9 mouse cellular contexts compared by ENCODE assay signal in the genomic region with DNA sequence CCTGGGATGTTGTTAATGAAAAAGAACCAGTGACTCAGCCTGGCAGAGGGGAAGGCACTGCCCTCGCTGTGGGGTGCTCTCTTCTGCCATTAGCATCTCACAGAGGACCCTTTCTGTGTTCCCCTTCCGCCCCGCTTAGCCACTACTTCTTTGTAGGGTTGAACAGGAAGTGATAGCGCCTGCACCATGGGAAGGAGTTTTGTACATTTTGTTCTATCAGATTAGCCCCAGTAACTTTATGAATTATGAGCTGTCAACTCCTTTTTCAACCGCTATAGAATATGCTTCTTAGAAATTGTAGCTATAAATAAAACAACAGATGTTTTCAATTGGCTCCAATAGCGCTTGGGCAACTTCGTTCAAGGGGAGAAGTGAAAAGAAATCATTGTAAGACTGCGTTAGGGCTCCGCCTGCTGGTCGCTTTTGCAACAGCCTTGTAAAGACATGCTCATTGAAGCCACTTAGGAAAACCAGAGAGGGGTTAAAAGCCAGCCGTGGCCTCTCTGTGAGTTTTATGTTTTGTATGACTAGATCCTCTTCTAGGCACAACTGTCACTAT. TPM values are rescaled to one million over a fixed set of nuclear protein-coding genes. Genes with fewer than 3 reads are reported as not detected.
DNase-seq lines count a peak whose midpoint lies in the region; ATAC-seq and TF ChIP-seq lines count a peak whose summit lies in the region.
"Had no signal": no experiment of that assay in that cellular context is flagged by ENCODE, and none has a peak within 500 bp of the region (broad histone marks: within the 10 kb centered on the region; RNA-seq: fewer than 3 reads in every experiment).

No protein-coding gene starts in this region.

- H3K36me3 ChIP-seq in ES-E14 (ENCODE audit: control insufficient read depth, insufficient read depth, low read length, poor library complexity, severe bottlenecking): no peaks in the 10 kb centered on the region
- H3K36me3 ChIP-seq in forebrain, embryonic 12.5 days (replicated peaks): no peaks in the 10 kb centered on the region
- peaks cover 5% of the 10 kb centered on the region; the same call in 1 of the 2 replicates for H3K36me3 ChIP-seq in heart, postnatal 0 days (replicated peaks; ENCODE audit: control insufficient read depth, insufficient read depth, low read length)
- no peaks in the 10 kb centered on the region; the same call in 1 of the 2 replicates for H3K36me3 ChIP-seq in thymus, adult 2 months (ENCODE audit: control insufficient read depth, insufficient read depth, low read length)

- WGBS in forebrain, embryonic 12.5 days: 9% methylated on average over 11 of the region's 11 CpGs
- 9% methylated on average over 11 of the region's 11 CpGs for WGBS in heart, postnatal 0 days
- under 1% methylated on average over 11 of the region's 11 CpGs for WGBS in thymus, adult 2 months

- peak overlapping the region in 1 of 2 experiments; percentile 45; a peak in 2 of 4 replicates for H3K4me3 ChIP-seq in ES-E14 (ENCODE audit: insufficient read depth in 1 of 2, low read depth in 1 of 2, low read length in 2 of 2, poor library complexity in 1 of 2, severe bottlenecking in 1 of 2)
- H3K4me3 ChIP-seq in forebrain, embryonic 12.5 days (replicated peaks): no peak overlapping the region
- peak overlapping the region; percentile 4 for H3K4me3 ChIP-seq in heart, postnatal 0 days (ENCODE audit: low read depth, low read length)
- peak overlapping the region; percentile 16; the same call in 1 of the 2 replicates for H3K4me3 ChIP-seq in thymus, adult 2 months (ENCODE audit: control insufficient read depth, insufficient read depth, low read length)
- H3K4me3 ChIP-seq: myocyte had no signal

- H3K27ac ChIP-seq in ES-E14 (ENCODE audit: insufficient read depth, low read depth, low read length, poor library complexity, severe bottlenecking): no peak overlapping the region
- H3K27ac ChIP-seq in forebrain, embryonic 12.5 days: no peak overlapping the region
- peak overlapping the region; percentile 86 for H3K27ac ChIP-seq in heart, postnatal 0 days (ENCODE audit: low read depth)
- peak overlapping the region; percentile 59; the same call in 1 of the 2 replicates for H3K27ac ChIP-seq in thymus, adult 2 months (ENCODE audit: control insufficient read depth, insufficient read depth, low read length)

- ATAC-seq in forebrain, embryonic 12.5 days (ENCODE audit: low FRiP score): peak; percentile 64; the same call in 1 of the 2 replicates
- ATAC-seq in heart, postnatal 0 days (ENCODE audit: insufficient read depth, low read depth): peak; percentile 70
- ATAC-seq in neutrophil, adult 5-6 weeks (ENCODE audit: extremely low read depth, insufficient number of reproducible peaks, low FRiP score, poor library complexity, severe bottlenecking): peak; percentile 77

- DNase-seq in ES-E14 (ENCODE audit: low read depth, low spot score): peak; percentile 78
- DNase-seq in c-Kit-positive CD71-positive TER-119-positive erythroid progenitor cells, embryonic 14.5 days (ENCODE audit: low spot score): peak; percentile 82
- peak; percentile 85 for DNase-seq in heart, postnatal 0 days (ENCODE audit: low spot score)
- DNase-seq in kidney, postnatal 36 days: peak; percentile 85 to 92
- DNase-seq in lung, adult 18-20 months: peak; percentile 77 to 80
- DNase-seq in thymus, adult 2 months: peak; percentile 83

- H3K9ac ChIP-seq in ES-E14 (ENCODE audit: insufficient read depth, low read depth, low read length, poor library complexity, severe bottlenecking): no peak overlapping the region
- no peak overlapping the region for H3K9ac ChIP-seq in forebrain, embryonic 12.5 days
- H3K9ac ChIP-seq in heart, postnatal 0 days (replicated peaks; ENCODE audit: low read depth, low read length): no peak overlapping the region

- TF ChIP-seq CTCF in heart, postnatal 0 days (IDR thresholded peaks at IDR 0.05; ENCODE audit: low read depth): peak; percentile 81
- TF ChIP-seq CTCF in thymus, adult 2 months (IDR thresholded peaks at IDR 0.05; ENCODE audit: borderline replicate concordance, control insufficient read depth, extremely low read depth, insufficient read depth, low read length, poor library complexity): no peak

- H3K9me3 ChIP-seq in ES-E14 (ENCODE audit: control insufficient read depth, insufficient read depth, low read depth, low read length): no peaks in the 10 kb centered on the region
- H3K9me3 ChIP-seq in forebrain, embryonic 12.5 days: no peaks in the 10 kb centered on the region
- H3K9me3 ChIP-seq in heart, postnatal 0 days (replicated peaks; ENCODE audit: control insufficient read depth, low read length): no peaks in the 10 kb centered on the region

- peak; percentile 78; the same call in 1 of the 2 replicates for TF ChIP-seq EP300 in heart, postnatal 0 days (IDR thresholded peaks at IDR 0.05; ENCODE audit: low read depth)

- no peaks in the 10 kb centered on the region; the same call in 1 of the 2 replicates for H3K27me3 ChIP-seq in forebrain, embryonic 12.5 days
- no peaks in the 10 kb centered on the region for H3K27me3 ChIP-seq in heart, postnatal 0 days (ENCODE audit: control insufficient read depth, insufficient read depth, low read length)
- no peaks in the 10 kb centered on the region for H3K27me3 ChIP-seq in thymus, adult 2 months (ENCODE audit: control insufficient read depth, insufficient read depth, low read length)

- TF ChIP-seq POLR2A in thymus, adult 2 months (IDR thresholded peaks at IDR 0.05; ENCODE audit: control insufficient read depth, extremely low read depth, insufficient read depth, low read length, poor library complexity): no peak

- H3K4me2 ChIP-seq in forebrain, embryonic 12.5 days: peak overlapping the region; percentile 42
- H3K4me2 ChIP-seq in heart, postnatal 0 days (ENCODE audit: low read depth, low read length): peak overlapping the region; percentile 52

- in situ Hi-C loops in ES-E14 (cut with MboI; ENCODE audit: low sequenced_read_pairs in 2 of 2, unreplicated experiment in 2 of 2): no loop called here

- H3K4me1 ChIP-seq in ES-E14 (ENCODE audit: control insufficient read depth in 2 of 2, insufficient read depth in 2 of 2, low read length in 2 of 2, poor library complexity in 1 of 2): peaks cover 0 to 8% of the 10 kb centered on the region in 2 experiments; a peak in 2 of 4 replicates
- H3K4me1 ChIP-seq in forebrain, embryonic 12.5 days: peaks cover 6% of the 10 kb centered on the region
- H3K4me1 ChIP-seq in heart, postnatal 0 days (ENCODE audit: control insufficient read depth, insufficient read depth): peaks cover 27% of the 10 kb centered on the region
- H3K4me1 ChIP-seq in thymus, adult 2 months (replicated peaks; ENCODE audit: control insufficient read depth, insufficient read depth, low read length): peaks cover 5% of the 10 kb centered on the region

TF ChIP-seq in ES-E14, 5 proteins besides CTCF, POLR2A, EP300 and RAD21:
- no peak for TF ChIP-seq CHD2 (IDR thresholded peaks at IDR 0.05; ENCODE audit: low read depth, low read length)
- TF ChIP-seq ZNF384 (IDR thresholded peaks at IDR 0.05; ENCODE audit: low read depth, low read length): no peak
- TF ChIP-seq ZC3H11A (IDR thresholded peaks at IDR 0.05; ENCODE audit: borderline replicate concordance, low read depth, low read length): peak; percentile 75
- no peak for TF ChIP-seq MAFK (IDR thresholded peaks at IDR 0.05; ENCODE audit: insufficient read depth, low read depth, low read length)
- no peak for TF ChIP-seq HCFC1 (IDR thresholded peaks at IDR 0.05; ENCODE audit: borderline replicate concordance, insufficient read depth, low read length)

RNA-seq across cellular contexts. Expression of gene Pik3r1, which starts 48.6 kb away (rescaled TPM):
- total RNA-seq in ES-E14 (2012; rRNA removed): 6.7 and 7.3 TPM in 2 replicates
- 20.4 and 22.6 TPM in 2 replicates for polyA plus RNA-seq in forebrain, embryonic 12.5 days (2016; fragmentation: Nextera tagmentation; extraction: Ambion mirVana)
- 31.6 and 33.8 TPM in 2 replicates for total RNA-seq in heart, postnatal 0 days (2014; rRNA removed; ENCODE audit: low replicate concordance)
- 13.6 and 16.3 TPM in 2 replicates for polyA plus RNA-seq in heart, postnatal 0 days (2015; fragmentation: Nextera tagmentation; extraction: Ambion mirVana)
- total RNA-seq in neutrophil, adult 5-6 weeks (2017): 157 and 171 TPM in 2 replicates
- polyA plus RNA-seq in thymus, adult 2 months (2012; rRNA removed): 33.1 and 35.2 TPM in 2 replicates

Comparison
In these comparisons a context has a peak if more than half of its experiments do, and no peak if none do; other contexts are left out.
1. H3K27ac ChIP-seq: peak in heart, postnatal 0 days (single experiment) and thymus, adult 2 months (single experiment); none in ES-E14 (single experiment) and forebrain, embryonic 12.5 days (single experiment).
2. Peak in every context shown above with its lines, with median percentiles within 50 percentile points of each other: DNase-seq and ATAC-seq.